Mouse (Mus musculus): ENCODE results near the gene Pigz. TPM values are rescaled to one million over a fixed set of nuclear protein-coding genes. Genes with fewer than 3 reads are reported as not detected.

Pigz gene
- 1.4 and 4.1 TPM in 2 replicates for total RNA-seq (2014; rRNA removed)
- polyA plus RNA-seq (2015; fragmentation: Nextera tagmentation; extraction: Ambion mirVana) = 2.9 TPM in 2 replicates

GRCm38 (mm10) chr16:31933751-31934549 lies at the start of gene Pigz:
Gene Pigz, plus strand, starts transcription at chr16:31933851.
- peak; percentile 73 for DNase-seq
- no peak for ATAC-seq
- Histone ChIP-seq H3K9ac (peak within 1 kb of the TSS; percentile 83), H3K4me3 (ENCODE audit: low read depth, low read length) (peak within 1 kb of the TSS; percentile 47), H3K4me2 (ENCODE audit: low read depth) (peak within 1 kb of the TSS; percentile 97), H3K27me3 (ENCODE audit: insufficient read depth, low read length) (no peaks in the 10 kb centered on the region), H3K36me3 (ENCODE audit: insufficient read depth) (no peaks in the 10 kb centered on the region), H3K4me1 (ENCODE audit: insufficient read depth) (peaks cover 20% of the 10 kb centered on the region), H3K27ac (ENCODE audit: low read depth, low read length) (peak within 1 kb of the TSS; percentile 96), H3K9me3 (ENCODE audit: low read length) (no peaks in the 10 kb centered on the region)
- TF ChIP-seq CTCF (IDR thresholded peaks at IDR 0.05; ENCODE audit: low read depth) = 0 out of 2 replicates have a peak, but pooled peaks have one; percentile 5
- WGBS = 5% methylated on average over 42 of the region's 42 CpGs

GRCm38 (mm10) chr16:31883902-31884301 lies 49.7 kb upstream of the Pigz start:
- Histone ChIP-seq H3K4me2 (ENCODE audit: low read depth) (no peak overlapping the region), H3K27me3 (ENCODE audit: insufficient read depth, low read length) (no peaks in the 10 kb centered on the region), H3K9me3 (ENCODE audit: low read length) (no peaks in the 10 kb centered on the region)

GRCm38 (mm10) chr16:31890907-31891306 lies 42.7 kb upstream of the Pigz start:
- Histone ChIP-seq H3K27ac (ENCODE audit: low read depth, low read length) (no peak overlapping the region), H3K4me1 (ENCODE audit: insufficient read depth) (no peaks in the 10 kb centered on the region), H3K4me3 (ENCODE audit: low read depth, low read length) (no peak overlapping the region), H3K9ac (no peak overlapping the region), H3K4me2 (ENCODE audit: low read depth) (no peak overlapping the region), H3K36me3 (ENCODE audit: insufficient read depth) (no peaks in the 10 kb centered on the region), H3K27me3 (ENCODE audit: insufficient read depth, low read length) (no peaks in the 10 kb centered on the region), H3K9me3 (ENCODE audit: low read length) (no peaks in the 10 kb centered on the region)
- DNase-seq (no peak), ATAC-seq (no peak)
- TF ChIP-seq CTCF (IDR thresholded peaks at IDR 0.05; ENCODE audit: low read depth) = no peak
- WGBS = 53% methylated on average over 7 of the region's 7 CpGs

More at GRCm38 (mm10) chr16:31883902-31884301, 49.7 kb upstream of the Pigz start:
- Histone ChIP-seq H3K4me1 (ENCODE audit: insufficient read depth) (no peaks in the 10 kb centered on the region), H3K27ac (ENCODE audit: low read depth, low read length) (no peak overlapping the region), H3K9ac (no peak overlapping the region), H3K36me3 (ENCODE audit: insufficient read depth) (no peaks in the 10 kb centered on the region), H3K4me3 (ENCODE audit: low read depth, low read length) (no peak overlapping the region)
- DNase-seq = no peak
- TF ChIP-seq CTCF (IDR thresholded peaks at IDR 0.05; ENCODE audit: low read depth) = no peak
- 24% methylated on average over 6 of the region's 6 CpGs for WGBS
- 0 out of 2 replicates have a peak, but pooled peaks have one; percentile 23 for ATAC-seq

- H3K9me3 ChIP-seq (ENCODE audit: low read length) = no peaks in the 10 kb centered on the region
- H3K27me3 ChIP-seq (ENCODE audit: insufficient read depth, low read length) = no peaks in the 10 kb centered on the region
- ATAC-seq (no peak), DNase-seq (no peak)
- H3K36me3 ChIP-seq (ENCODE audit: insufficient read depth) = no peaks in the 10 kb centered on the region
- WGBS = 65% methylated on average over 5 of the region's 5 CpGs
- no peak overlapping the region for H3K4me2 ChIP-seq (ENCODE audit: low read depth)
- H3K4me3 ChIP-seq (ENCODE audit: low read depth, low read length) = no peak overlapping the region
- H3K4me1 ChIP-seq (ENCODE audit: insufficient read depth) = peaks cover 17% of the 10 kb centered on the region
- no peak overlapping the region for H3K9ac ChIP-seq
- no peak overlapping the region for H3K27ac ChIP-seq (ENCODE audit: low read depth, low read length)
- TF ChIP-seq CTCF (IDR thresholded peaks at IDR 0.05; ENCODE audit: low read depth) = no peak
Observed at GRCm38 (mm10) chr16:31893396-31894141, 40.1 kb upstream of the Pigz start.

GRCm38 (mm10) chr16:31896971-31897774 lies 36.5 kb upstream of the Pigz start:
- DNase-seq (peak; percentile 76), ATAC-seq (peak; percentile 63)
- H3K4me2 ChIP-seq (ENCODE audit: low read depth) = peak overlapping the region; percentile 60
- peak; percentile 49 for TF ChIP-seq CTCF (IDR thresholded peaks at IDR 0.05; ENCODE audit: low read depth)
- peak overlapping the region; percentile 58 for H3K9ac ChIP-seq
- 11% methylated on average over 29 of the region's 29 CpGs for WGBS
- peak overlapping the region; percentile 80 for H3K27ac ChIP-seq (ENCODE audit: low read depth, low read length)
- no peaks in the 10 kb centered on the region for H3K36me3 ChIP-seq (ENCODE audit: insufficient read depth)
- H3K27me3 ChIP-seq (ENCODE audit: insufficient read depth, low read length) = no peaks in the 10 kb centered on the region
- peak overlapping the region; percentile 24 for H3K4me3 ChIP-seq (ENCODE audit: low read depth, low read length)
- peaks cover 17% of the 10 kb centered on the region for H3K4me1 ChIP-seq (ENCODE audit: insufficient read depth)
- H3K9me3 ChIP-seq (ENCODE audit: low read length) = no peaks in the 10 kb centered on the region

GRCm38 (mm10) chr16:31898546-31899326 lies 34.9 kb upstream of the Pigz start:
- Histone ChIP-seq H3K4me1 (ENCODE audit: insufficient read depth) (peaks cover 17% of the 10 kb centered on the region), H3K27ac (ENCODE audit: low read depth, low read length) (peak overlapping the region; percentile 59), H3K4me3 (ENCODE audit: low read depth, low read length) (no peak overlapping the region), H3K9ac (no peak overlapping the region), H3K9me3 (ENCODE audit: low read length) (no peaks in the 10 kb centered on the region), H3K36me3 (ENCODE audit: insufficient read depth) (no peaks in the 10 kb centered on the region), H3K4me2 (ENCODE audit: low read depth) (no peak overlapping the region), H3K27me3 (ENCODE audit: insufficient read depth, low read length) (no peaks in the 10 kb centered on the region)
- DNase-seq (peak; percentile 65), ATAC-seq (peak; percentile 83)
- no peak for TF ChIP-seq CTCF (IDR thresholded peaks at IDR 0.05; ENCODE audit: low read depth)
- WGBS = 64% methylated on average over 18 of the region's 18 CpGs
